Mouse (Mus musculus) neutrophil, adult 65 days (primary cell): ENCODE data around the gene Olfr839-ps1. TPM values are rescaled to one million over a fixed set of nuclear protein-coding genes. Genes with fewer than 3 reads are reported as not detected.

ENCODE experiments used
- total RNA-seq: library from RNA; stranded (reverse); gene quantifications from 2 replicates; pipeline ENCODE4 v1.2.4, GENCODE M21; 2023

The Olfr839-ps1 gene
- total RNA-seq = not detected in 2 replicates

GRCm38 (mm10) chr9:19177212-19177611 lies at the start of gene Olfr839-ps1:
TSS of gene Olfr839-ps1 (minus strand) at chr9:19177312.

GRCm38 (mm10) chr9:19136017-19136416 lies 41.1 kb downstream of the Olfr839-ps1 start, which contains the start of gene Olfr837:
TSS of gene Olfr837 (plus strand) at chr9:19136317.

GRCm38 (mm10) chr9:19120082-19120481 lies 57.0 kb downstream of the Olfr839-ps1 start, which contains the start of gene Olfr836:
TSS of gene Olfr836 (plus strand) at chr9:19120382.

Other genes with a start within 250 kb of the Olfr839-ps1 start
- gene Olfr832, start 240.2 kb downstream of the Olfr839-ps1 start, total RNA-seq = not detected in 2 replicates
- not detected in 2 replicates for gene Olfr834, start 189.3 kb downstream of the Olfr839-ps1 start, total RNA-seq
- not detected in 2 replicates for gene Olfr835, start 144.6 kb downstream of the Olfr839-ps1 start, total RNA-seq
- gene Olfr836, start 56.9 kb downstream of the Olfr839-ps1 start, total RNA-seq = not detected in 2 replicates
- not detected in 2 replicates for gene Olfr837, start 41.0 kb downstream of the Olfr839-ps1 start, total RNA-seq
- gene Olfr843, start 74.7 kb upstream of the Olfr839-ps1 start, total RNA-seq = not detected in 2 replicates
- not detected in 2 replicates for gene Olfr844, start 139.0 kb upstream of the Olfr839-ps1 start, total RNA-seq
- gene Olfr845, start 159.1 kb upstream of the Olfr839-ps1 start, total RNA-seq = not detected in 2 replicates
- gene Olfr846, start 186.7 kb upstream of the Olfr839-ps1 start, total RNA-seq = not detected in 2 replicates
- not detected in 2 replicates for gene Olfr847, start 201.4 kb upstream of the Olfr839-ps1 start, total RNA-seq